Mouse (Mus musculus): Measurements from ENCODE around the gene Amigo1.

Gene Amigo1

GRCm38 (mm10) chr3:108186098-108187047 lies at the start of gene Amigo1:
Amigo1 (plus strand) TSS chr3:108186335.
- no peak for DNase-seq (ENCODE audit: low spot score)

- no peak for DNase-seq (ENCODE audit: low spot score)
These were observed 47.0 kb upstream of the Amigo1 start for GRCm38 (mm10) chr3:108139113-108139512.

- no peak for DNase-seq (ENCODE audit: low spot score)
These were observed 45.3 kb upstream of the Amigo1 start for GRCm38 (mm10) chr3:108140786-108141185.

GRCm38 (mm10) chr3:108145534-108146445 lies 40.3 kb upstream of the Amigo1 start, which contains the start of gene Gnai3:
Gnai3 (minus strand) TSS chr3:108146146.
- peak; percentile 89 for DNase-seq (ENCODE audit: low spot score)

GRCm38 (mm10) chr3:108146671-108147070 lies 39.5 kb upstream of the Amigo1 start:
- no peak for DNase-seq (ENCODE audit: low spot score)

- DNase-seq (ENCODE audit: low spot score): peak; percentile 92
These were observed 38.5 kb upstream of the Amigo1 start for GRCm38 (mm10) chr3:108147386-108148235.

- no peak for DNase-seq (ENCODE audit: low spot score)
These were observed 33.8 kb upstream of the Amigo1 start for GRCm38 (mm10) chr3:108152290-108152689.

- no peak for DNase-seq (ENCODE audit: low spot score)
These were observed 31.5 kb upstream of the Amigo1 start, which contains the start of gene Gpr61 for GRCm38 (mm10) chr3:108154656-108155055. Gpr61 (minus strand) TSS chr3:108154882.

- DNase-seq (ENCODE audit: low spot score): no peak
These were observed 27.6 kb upstream of the Amigo1 start for GRCm38 (mm10) chr3:108158383-108159037.

GRCm38 (mm10) chr3:108164091-108164490 lies 22.0 kb upstream of the Amigo1 start:
- no peak for DNase-seq (ENCODE audit: low spot score)

- DNase-seq (ENCODE audit: low spot score): peak; percentile 65
These were observed 21.3 kb upstream of the Amigo1 start for GRCm38 (mm10) chr3:108164807-108165206.

- no peak for DNase-seq (ENCODE audit: low spot score)
These were observed 20.4 kb upstream of the Amigo1 start for GRCm38 (mm10) chr3:108165532-108166315.

GRCm38 (mm10) chr3:108166486-108167211 lies 19.5 kb upstream of the Amigo1 start:
- no peak for DNase-seq (ENCODE audit: low spot score)

GRCm38 (mm10) chr3:108167499-108167898 lies 18.6 kb upstream of the Amigo1 start:
- DNase-seq (ENCODE audit: low spot score): no peak

- no peak for DNase-seq (ENCODE audit: low spot score)
These were observed 16.9 kb upstream of the Amigo1 start for GRCm38 (mm10) chr3:108169199-108169598.

GRCm38 (mm10) chr3:108174672-108175531 lies 11.2 kb upstream of the Amigo1 start:
- no peak for DNase-seq (ENCODE audit: low spot score)

GRCm38 (mm10) chr3:108178756-108179715 lies 7.1 kb upstream of the Amigo1 start:
- DNase-seq (ENCODE audit: low spot score): no peak
